ENCODE assay signal across 18 mouse cellular contexts in genomic region chr10:61215658-61216057, GRCm38 (mm10). TPM values are rescaled to one million over a fixed set of nuclear protein-coding genes. Genes with fewer than 3 reads are reported as not detected.
DNase-seq lines count a peak whose midpoint lies in the region; ATAC-seq and TF ChIP-seq lines count a peak whose summit lies in the region.
"Had no signal": no experiment of that assay in that cellular context is flagged by ENCODE, and none has a peak within 500 bp of the region (broad histone marks: within the 10 kb centered on the region; RNA-seq: fewer than 3 reads in every experiment).

No protein-coding gene starts in this region.

- H3K9ac ChIP-seq in liver, adult 2 months (ENCODE audit: low read depth, low read length), result no peak overlapping the region
- H3K9ac ChIP-seq: embryonic facial prominence, embryonic 15.5 days; forebrain, embryonic 13.5 days; limb, embryonic 15.5 days; stomach, embryonic 15.5 days had no signal

- WGBS in cerebellum, adult 2 months, result 98% methylated on average over 6 of the region's 6 CpGs
- WGBS in liver, adult 2 months, result 98% methylated on average over 6 of the region's 6 CpGs

- no peak overlapping the region for H3K27ac ChIP-seq in cerebellum, adult 2 months (ENCODE audit: insufficient read depth, low read length)
- H3K27ac ChIP-seq in liver, adult 2 months (replicated peaks; ENCODE audit: insufficient read depth, low read depth, low read length), result no peak overlapping the region
- H3K27ac ChIP-seq: embryonic facial prominence, embryonic 15.5 days; forebrain, embryonic 13.5 days; limb, embryonic 15.5 days; stomach, embryonic 15.5 days had no signal

- no peaks in the 10 kb centered on the region for H3K4me1 ChIP-seq in cerebellum, adult 2 months (ENCODE audit: control insufficient read depth, insufficient read depth, low read length)
- no peaks in the 10 kb centered on the region for H3K4me1 ChIP-seq in liver, adult 2 months (ENCODE audit: control insufficient read depth, insufficient read depth, low read length)
- H3K4me1 ChIP-seq: forebrain, embryonic 13.5 days; stomach, embryonic 15.5 days had no signal

- no peaks in the 10 kb centered on the region for H3K79me2 ChIP-seq in liver, adult 2 months (ENCODE audit: control insufficient read depth, insufficient read depth, low read length)

- no peaks in the 10 kb centered on the region for H3K27me3 ChIP-seq in cerebellum, adult 2 months (ENCODE audit: control insufficient read depth, insufficient read depth, low read length)
- H3K27me3 ChIP-seq in liver, adult 2 months (ENCODE audit: control insufficient read depth, insufficient read depth, low read length), result no peaks in the 10 kb centered on the region
- H3K27me3 ChIP-seq: forebrain, embryonic 13.5 days; stomach, embryonic 15.5 days had no signal

- no peak overlapping the region for H3K4me3 ChIP-seq in cerebellum, adult 2 months (replicated peaks; ENCODE audit: insufficient read depth, low read depth, low read length)
- no peak overlapping the region for H3K4me3 ChIP-seq in liver, adult 2 months (ENCODE audit: insufficient read depth, low read depth, low read length)
- H3K4me3 ChIP-seq: embryonic facial prominence, embryonic 15.5 days; forebrain, embryonic 13.5 days; limb, embryonic 15.5 days; stomach, embryonic 15.5 days had no signal

- H3K36me3 ChIP-seq in liver, adult 2 months (ENCODE audit: control insufficient read depth, insufficient read depth, low read length), result no peaks in the 10 kb centered on the region
- H3K36me3 ChIP-seq: limb, embryonic 15.5 days; stomach, embryonic 15.5 days had no signal

- peak; percentile 18; the same call in 1 of the 2 replicates for TF ChIP-seq CTCF in cerebellum, adult 2 months (IDR thresholded peaks at IDR 0.05; ENCODE audit: borderline replicate concordance, insufficient read depth, low read depth, low read length)
- TF ChIP-seq CTCF in liver, adult 2 months (IDR thresholded peaks at IDR 0.05; ENCODE audit: low read depth, low read length), result peak; percentile 25; the same call in 1 of the 2 replicates

- no peak for DNase-seq in cerebellum, adult 2 months
- no peak for DNase-seq in cerebellum, adult 9-10 months
- DNase-seq in liver, adult 2 months (ENCODE audit: extremely low read depth, low read depth, low spot score), result no peak
- no peak for DNase-seq in liver
- DNase-seq in 3T3-L1 (ENCODE audit: low read depth, low spot score), result peak; percentile 18
- peak; percentile 73 for DNase-seq in ZHBTc4 (ENCODE audit: low read depth, low spot score)
- no peak for DNase-seq in adrenal gland, postnatal 36 days
- DNase-seq: adrenal gland, adult 8-10 months; gastrocnemius, postnatal 36 days; right cerebral cortex, postnatal 4 days had no signal

- TF ChIP-seq POLR2A in cerebellum, adult 2 months (IDR thresholded peaks at IDR 0.05; ENCODE audit: borderline replicate concordance, insufficient read depth, low read length), result no peak
- no peak for TF ChIP-seq POLR2A in liver, adult 2 months (IDR thresholded peaks at IDR 0.05; ENCODE audit: extremely low read depth, insufficient read depth, low read length)

- no peak for ATAC-seq in frontal cortex, adult (ENCODE audit: low TSS enrichment)
- ATAC-seq: forebrain, embryonic 13.5 days had no signal

RNA-seq across cellular contexts. Expression of gene Tbata, which starts 43.9 kb away (rescaled TPM):
- polyA plus RNA-seq in cerebellum, adult 2 months (2012; rRNA removed), result 38.2 and 43.5 TPM in 2 replicates
- total RNA-seq in liver, adult 2 months (2014; rRNA removed), result not detected in 2 replicates
- not detected in 2 replicates for polyA plus RNA-seq in liver, adult 2 months (2012; rRNA removed)
- total RNA-seq in adrenal gland, postnatal 36 days (2021), result not detected
- total RNA-seq: adrenal gland, adult 8-10 months; common myeloid progenitor, adult 5-6 weeks; megakaryocyte progenitor cell, adult 5-6 weeks had no signal
- polyA plus RNA-seq: heart, embryonic 14.5 days; stomach, embryonic 15.5 days had no signal

RNA-seq across cellular contexts. Expression of gene Adamts14, which starts 57.6 kb away (rescaled TPM):
- polyA plus RNA-seq in cerebellum, adult 2 months (2012; rRNA removed), result 0.23 and 0.30 TPM in 2 replicates
- total RNA-seq in liver, adult 2 months (2014; rRNA removed), result 0.55 and 0.60 TPM in 2 replicates
- polyA plus RNA-seq in liver, adult 2 months (2012; rRNA removed), result 0.61 and 0.73 TPM in 2 replicates
- total RNA-seq in adrenal gland, postnatal 36 days (2021), result 1 to 10 TPM; 2.1 to 3.9 TPM
- total RNA-seq: megakaryocyte progenitor cell, adult 5-6 weeks had no signal

Comparison
In these comparisons a context has a peak if more than half of its experiments do, and no peak if none do; other contexts are left out.
1. DNase-seq: peak in 3T3-L1 (single experiment) and ZHBTc4 (single experiment); none in cerebellum, adult 2 months (0 of 2), cerebellum, adult 9-10 months (single experiment), liver, adult 2 months (single experiment), liver (single experiment) and adrenal gland, postnatal 36 days (0 of 2).